Comparison of ENCODE assay signal across 8 mouse cellular contexts in genomic region chr9:66304320-66305090, GRCm38 (mm10). TPM values are rescaled to one million over a fixed set of nuclear protein-coding genes. Genes with fewer than 3 reads are reported as not detected.
DNase-seq lines count a peak whose midpoint lies in the region; ATAC-seq lines count a peak whose summit lies in the region.

No protein-coding gene starts in this region.

- H3K27me3 ChIP-seq in heart, embryonic 13.5 days (replicated peaks): peaks cover 4% of the 10 kb centered on the region; the same call in 1 of the 2 replicates
- H3K27me3 ChIP-seq in lung, embryonic 15.5 days: no peaks in the 10 kb centered on the region

- no peak for ATAC-seq in heart, embryonic 13.5 days (ENCODE audit: extremely low read depth, insufficient number of reproducible peaks, low FRiP score, low TSS enrichment)
- no peak for ATAC-seq in lung, embryonic 15.5 days (ENCODE audit: borderline replicate concordance, extremely low read depth, low FRiP score, low TSS enrichment)
- peak; percentile 53 for ATAC-seq in erythroid progenitor cell, adult 5-6 weeks (replicated peaks; ENCODE audit: low FRiP score, poor library complexity, severe bottlenecking)

- no peaks in the 10 kb centered on the region for H3K9me3 ChIP-seq in heart, embryonic 13.5 days
- no peaks in the 10 kb centered on the region for H3K9me3 ChIP-seq in lung, embryonic 15.5 days

- no peak for DNase-seq in heart, postnatal 10 days
- no peak for DNase-seq in lung, postnatal 36 days
- peak; percentile 35 for DNase-seq in naive thymus-derived CD4-positive, alpha-beta T cell, adult 2 months (ENCODE audit: low read depth)
- no peak for DNase-seq in gastrocnemius, adult 18-20 months (ENCODE audit: low spot score)
- DNase-seq in MN1 (ENCODE audit: low spot score): no peak

- no peak overlapping the region for H3K9ac ChIP-seq in heart, embryonic 13.5 days
- no peak overlapping the region for H3K9ac ChIP-seq in lung, embryonic 15.5 days

- H3K27ac ChIP-seq in heart, embryonic 13.5 days (replicated peaks): no peak overlapping the region
- H3K27ac ChIP-seq in lung, embryonic 15.5 days: no peak overlapping the region

- no peaks in the 10 kb centered on the region for H3K36me3 ChIP-seq in heart, embryonic 13.5 days
- no peaks in the 10 kb centered on the region for H3K36me3 ChIP-seq in lung, embryonic 15.5 days

- intact Hi-C loops in heart, postnatal 10 days (cut with DNase I): no loop called here

- peak overlapping the region; percentile 42; the same call in 1 of the 2 replicates for H3K4me3 ChIP-seq in heart, embryonic 13.5 days
- H3K4me3 ChIP-seq in lung, embryonic 15.5 days: no peak overlapping the region

- peak overlapping the region; percentile 68 for H3K4me2 ChIP-seq in heart, embryonic 13.5 days
- H3K4me2 ChIP-seq in lung, embryonic 15.5 days: peak overlapping the region; percentile 42; the same call in 1 of the 2 replicates

- 84% methylated on average over 3 of the region's 3 CpGs for WGBS in heart, embryonic 13.5 days
- 84% methylated on average over 3 of the region's 3 CpGs for WGBS in lung, embryonic 15.5 days

- H3K4me1 ChIP-seq in heart, embryonic 13.5 days: peaks cover 10% of the 10 kb centered on the region; the same call in 1 of the 2 replicates
- peaks cover 4% of the 10 kb centered on the region; the same call in 1 of the 2 replicates for H3K4me1 ChIP-seq in lung, embryonic 15.5 days

RNA-seq across cellular contexts. Expression of gene Herc1, which starts 45.7 kb away (rescaled TPM):
- 16.7 and 17.4 TPM in 2 replicates for polyA plus RNA-seq in heart, embryonic 13.5 days (2015; fragmentation: Nextera tagmentation; extraction: Ambion mirVana)
- 10 to 100 TPM; 48.3 to 50.4 TPM for total RNA-seq in heart, postnatal 10 days (2021)
- 17.8 and 18.9 TPM in 2 replicates for polyA plus RNA-seq in lung, embryonic 15.5 days (2015; fragmentation: Nextera tagmentation; extraction: Ambion mirVana)
- 454 and 527 TPM in 2 replicates for total RNA-seq in erythroid progenitor cell, adult 5-6 weeks (2015; ENCODE audit: low replicate concordance)
- 839 and 902 TPM in 2 replicates for total RNA-seq in erythroid progenitor cell, adult 5-6 weeks (2017; ENCODE audit: low replicate concordance)
- 10 to 100 TPM; 30.3 to 31.0 TPM for total RNA-seq in gastrocnemius, adult 18-20 months (2021)

Comparison
In these comparisons a context has a peak if more than half of its experiments do, and no peak if none do; other contexts are left out.
1. RNA of gene Herc1, which starts 45.7 kb away (total RNA-seq): 454 to 902 TPM in erythroid progenitor cell, adult 5-6 weeks; 48.3 to 50.4 TPM in heart, postnatal 10 days and 30.3 to 31.0 TPM in gastrocnemius, adult 18-20 months; every median in the first group is over 4 times any median in the second.